Mouse (Mus musculus): Measurements from ENCODE around the gene Spire2.
"Not testable (repeated sequence)": the region's sequence is repeated elsewhere in the genome, so short reads cannot be mapped to it uniquely, and the experiment has no call there.

The Spire2 gene

DNA sequence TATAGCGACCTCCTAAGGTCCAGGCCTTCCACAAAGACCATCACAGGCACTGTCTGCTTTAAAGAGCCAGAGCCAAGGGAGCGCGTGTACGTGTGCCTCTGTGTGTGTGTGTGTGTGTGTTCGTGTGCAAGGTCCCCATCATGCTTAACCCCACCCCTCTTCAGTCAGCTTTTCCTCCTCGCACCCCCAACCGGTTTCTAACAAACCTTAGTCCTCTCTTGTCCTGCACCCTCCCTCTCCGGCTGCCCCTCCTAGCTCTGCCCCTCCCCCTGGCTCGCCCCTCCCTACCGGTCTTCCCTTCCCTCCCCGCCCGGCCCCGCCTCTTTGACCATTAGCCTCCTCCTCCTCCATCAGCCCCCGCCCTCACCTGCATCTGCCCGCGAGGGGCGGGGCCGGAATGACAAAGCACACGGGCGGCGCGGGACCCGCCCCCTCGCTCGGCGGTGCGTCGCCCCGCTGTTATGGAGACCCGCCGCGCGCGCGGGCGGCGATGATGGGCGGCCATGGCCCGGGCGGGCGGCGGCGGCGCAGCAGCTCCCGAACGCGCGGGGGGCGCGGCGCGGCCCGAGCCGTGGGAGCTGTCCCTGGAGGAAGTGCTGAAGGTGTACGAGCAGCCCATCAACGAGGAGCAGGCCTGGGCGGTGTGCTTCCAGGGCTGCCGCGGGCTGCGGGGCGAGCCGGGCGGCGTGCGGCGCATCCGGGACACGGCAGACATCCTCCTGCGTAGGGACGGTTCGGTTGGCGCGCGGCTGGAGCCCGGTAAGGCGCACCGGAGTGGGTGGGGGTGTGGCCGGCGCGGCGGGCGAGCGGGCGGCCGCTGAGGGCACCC, at the start of gene Spire2:
Gene Spire2 (plus strand): TSS at position 452 of the 829 bp plus-strand sequence.
- DNase-seq (ENCODE audit: extremely low spot score, low read depth, low spot score) = no peak

DNA sequence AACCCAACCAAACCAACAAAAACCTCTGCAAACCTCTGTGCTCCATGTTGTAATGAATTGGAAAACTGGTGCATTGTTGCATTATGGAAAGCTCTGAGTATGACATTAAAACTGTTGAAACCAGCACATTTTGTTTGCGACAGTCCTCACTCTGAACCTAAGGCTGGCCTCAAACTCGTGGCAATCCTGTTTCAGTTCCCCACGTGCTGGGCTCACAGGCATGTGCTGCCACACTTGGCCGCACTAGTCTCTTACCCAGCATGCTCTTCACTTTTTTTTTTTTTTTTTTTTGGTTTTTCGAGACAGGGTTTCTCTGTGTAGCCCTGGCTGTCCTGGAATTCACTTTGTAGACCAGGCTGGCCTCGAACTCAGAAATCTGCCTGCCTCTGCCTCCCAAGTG, 49.5 kb upstream of the Spire2 start:
- DNase-seq (ENCODE audit: extremely low spot score, low read depth, low spot score) = not testable (repeated sequence)

- DNase-seq (ENCODE audit: extremely low spot score, low read depth, low spot score) = no peak
These were observed 48.5 kb upstream of the Spire2 start for GRCm38 (mm10) chr8:123283991-123284390.

- DNase-seq (ENCODE audit: extremely low spot score, low read depth, low spot score) = no peak
These were observed 48.0 kb upstream of the Spire2 start for GRCm38 (mm10) chr8:123284493-123284892.

- DNase-seq (ENCODE audit: extremely low spot score, low read depth, low spot score) = no peak
These were observed 45.2 kb upstream of the Spire2 start for GRCm38 (mm10) chr8:123287362-123287761.

- no peak for DNase-seq (ENCODE audit: extremely low spot score, low read depth, low spot score)
These were observed 42.3 kb upstream of the Spire2 start for GRCm38 (mm10) chr8:123290166-123290565.

- no peak for DNase-seq (ENCODE audit: extremely low spot score, low read depth, low spot score)
These were observed 41.8 kb upstream of the Spire2 start for GRCm38 (mm10) chr8:123290679-123291078.

GRCm38 (mm10) chr8:123291716-123292115, 40.8 kb upstream of the Spire2 start:
- no peak for DNase-seq (ENCODE audit: extremely low spot score, low read depth, low spot score)

DNA sequence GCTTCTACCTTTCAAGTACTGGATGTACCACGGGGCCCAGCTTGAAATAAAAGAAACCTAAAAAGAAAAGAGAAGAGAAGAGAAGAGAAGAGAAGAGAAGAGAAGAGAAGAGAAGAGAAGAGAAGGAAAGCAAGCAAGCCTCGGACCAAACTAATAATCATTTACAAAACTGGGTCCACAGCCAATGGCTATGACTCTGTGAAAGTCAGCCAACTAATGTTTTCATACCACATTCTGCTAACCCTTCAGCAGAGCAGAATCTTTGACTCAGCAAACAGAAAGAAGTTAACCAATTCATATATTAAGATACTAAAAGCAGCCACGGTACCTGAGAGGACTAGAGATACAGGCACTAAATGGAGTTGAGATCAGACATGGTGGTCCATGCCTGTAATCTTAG, 40.2 kb upstream of the Spire2 start:
- DNase-seq (ENCODE audit: extremely low spot score, low read depth, low spot score) = no peak

DNA sequence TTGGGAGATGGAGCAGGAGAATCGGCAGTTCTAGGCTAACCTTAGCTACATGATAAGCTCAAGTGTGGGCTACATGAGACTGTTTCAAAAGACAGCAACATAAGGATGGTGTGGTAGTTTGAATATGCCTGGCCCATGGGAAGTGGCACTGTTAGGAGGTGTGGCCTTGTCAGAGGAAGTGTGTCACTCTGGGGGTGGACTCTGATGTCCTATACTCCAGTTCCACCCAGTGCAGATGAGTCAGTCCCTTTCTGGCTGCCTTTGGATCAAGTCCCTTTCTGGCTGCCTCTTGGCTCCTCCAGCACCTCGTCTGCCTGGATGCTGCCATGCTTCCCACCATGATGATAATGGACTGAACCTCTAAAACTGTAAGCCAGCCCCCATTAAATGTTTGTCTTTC, 39.7 kb upstream of the Spire2 start:
- no peak for DNase-seq (ENCODE audit: extremely low spot score, low read depth, low spot score)

GRCm38 (mm10) chr8:123298301-123298700, 34.2 kb upstream of the Spire2 start:
- no peak for DNase-seq (ENCODE audit: extremely low spot score, low read depth, low spot score)

DNA sequence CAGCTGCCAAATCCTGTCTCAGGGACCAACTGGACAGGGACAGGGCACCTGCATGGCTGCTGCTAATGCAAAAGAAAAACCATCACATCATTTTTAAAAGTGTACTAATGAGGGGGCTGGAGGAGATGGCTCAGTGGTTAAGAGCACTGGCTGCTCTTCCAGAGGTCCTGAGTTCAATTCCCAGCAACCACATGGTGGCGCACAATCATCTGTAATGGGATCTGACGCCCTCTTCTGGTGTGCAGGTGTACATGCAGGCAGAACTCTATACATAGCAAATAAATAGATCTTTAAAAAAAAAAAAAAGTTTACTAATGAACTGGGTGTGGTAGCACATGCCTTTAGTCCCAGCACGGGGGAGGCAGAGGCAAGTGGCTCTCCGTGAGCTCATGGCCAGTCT, 23.8 kb upstream of the Spire2 start:
- DNase-seq (ENCODE audit: extremely low spot score, low read depth, low spot score) = no peak

DNA sequence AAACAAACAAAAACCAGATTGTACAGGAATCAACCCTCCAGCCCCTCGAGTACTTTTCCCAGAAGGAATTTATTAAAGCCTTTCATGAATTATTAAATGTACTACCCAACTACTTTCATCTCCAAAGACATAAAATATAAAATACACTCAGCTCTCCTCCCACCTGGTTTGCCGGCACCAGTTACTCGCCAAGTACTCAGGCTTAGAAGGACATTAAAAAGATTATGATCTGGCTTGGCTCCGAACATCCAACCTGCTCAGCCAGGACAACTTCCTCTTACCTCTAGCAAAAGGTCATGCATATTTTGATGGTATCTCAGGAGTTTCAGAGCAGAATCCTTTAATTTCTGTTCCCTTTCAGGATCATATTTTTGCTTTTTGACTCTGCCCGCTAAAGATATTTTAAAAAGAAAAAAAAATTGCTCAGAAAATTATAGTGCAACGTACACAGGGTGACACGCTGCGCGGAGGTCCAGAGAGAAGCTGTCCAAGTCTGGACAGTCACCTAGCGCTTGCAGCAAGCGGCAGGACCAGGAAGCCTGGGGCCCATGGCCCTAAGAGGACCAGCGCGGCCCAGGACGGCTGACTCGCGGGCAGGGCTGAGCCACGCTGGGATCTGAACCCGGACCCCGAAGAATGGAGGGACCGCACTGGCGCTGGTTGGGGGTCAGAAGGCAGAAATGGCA, 14.6 kb upstream of the Spire2 start:
- DNase-seq (ENCODE audit: extremely low spot score, low read depth, low spot score) = no peak

DNA sequence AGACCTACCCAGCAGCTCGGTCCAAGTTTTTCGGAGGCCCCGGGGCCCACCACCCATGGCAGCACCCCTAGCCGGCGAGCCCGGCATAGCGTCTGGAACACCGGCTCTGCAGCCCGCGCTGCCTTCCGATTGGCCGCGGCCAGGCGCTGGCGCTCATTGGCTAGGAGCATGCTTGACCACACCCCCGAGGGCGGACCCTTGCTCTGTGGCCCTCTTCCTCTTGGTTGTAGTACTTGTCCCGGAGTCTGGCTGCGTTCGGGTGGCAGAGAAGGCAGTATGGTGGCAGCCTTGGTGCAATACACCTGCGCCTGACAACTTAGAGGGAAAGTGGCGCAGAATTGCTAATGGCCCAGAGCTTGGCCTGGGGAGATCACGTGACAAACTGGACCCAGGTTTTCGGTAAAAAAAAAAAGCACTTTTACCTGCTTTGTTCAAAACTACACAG, 14.0 kb upstream of the Spire2 start, which contains the start of gene Fanca:
Gene Fanca (minus strand): TSS at position 110 of the 445 bp plus-strand sequence.
- peak; percentile 63 for DNase-seq (ENCODE audit: extremely low spot score, low read depth, low spot score)

GRCm38 (mm10) chr8:123319522-123320164, 12.9 kb upstream of the Spire2 start:
- DNase-seq (ENCODE audit: extremely low spot score, low read depth, low spot score) = peak; percentile 50

- no peak for DNase-seq (ENCODE audit: extremely low spot score, low read depth, low spot score)
These were observed 4.0 kb upstream of the Spire2 start for GRCm38 (mm10) chr8:123328552-123328951.

GRCm38 (mm10) chr8:123329350-123329749, 3.2 kb upstream of the Spire2 start:
- DNase-seq (ENCODE audit: extremely low spot score, low read depth, low spot score) = no peak

- no peak for DNase-seq (ENCODE audit: extremely low spot score, low read depth, low spot score)
These were observed 2.6 kb upstream of the Spire2 start for GRCm38 (mm10) chr8:123329961-123330360.

DNA sequence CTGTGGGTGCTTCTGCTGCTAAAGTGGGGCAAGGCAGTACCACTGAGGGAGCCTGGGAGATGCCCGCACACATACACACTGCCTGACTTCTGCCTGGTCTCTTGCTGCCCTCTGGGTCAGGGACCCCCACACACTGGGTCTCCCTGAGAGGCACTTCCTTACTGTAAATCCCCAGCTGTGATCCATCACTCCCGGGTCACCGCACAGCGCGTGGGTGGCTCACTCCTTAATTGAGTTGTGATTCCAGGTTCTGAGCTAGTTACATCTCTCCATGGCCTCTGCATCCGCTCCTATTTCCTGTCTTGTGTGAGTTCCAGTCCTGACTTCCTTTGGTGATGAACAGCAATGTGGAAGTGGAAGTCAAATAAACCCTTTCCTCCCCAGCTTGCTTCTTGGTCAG, 1.8 kb upstream of the Spire2 start:
- no peak for DNase-seq (ENCODE audit: extremely low spot score, low read depth, low spot score)

DNA sequence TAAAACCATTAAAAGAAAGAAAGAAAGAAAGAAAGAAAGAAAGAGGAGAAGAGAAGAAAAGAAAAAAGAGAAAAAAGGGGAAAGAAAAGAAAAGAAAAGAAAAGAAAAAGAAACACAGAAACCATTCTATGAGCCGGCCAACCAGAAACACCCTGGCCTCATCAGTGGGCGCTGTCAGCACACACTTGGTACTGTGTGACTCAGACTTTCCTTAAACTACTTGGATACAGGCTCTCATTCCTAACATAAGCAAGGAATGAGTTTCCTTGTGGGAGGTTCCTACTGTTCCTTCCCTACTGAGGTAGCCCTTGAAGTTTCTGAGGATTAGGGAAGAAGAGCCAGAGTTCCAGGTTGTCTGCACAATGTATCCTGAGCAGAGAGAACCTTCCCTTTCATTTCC, 1.2 kb upstream of the Spire2 start:
- no peak for DNase-seq (ENCODE audit: extremely low spot score, low read depth, low spot score)

- no peak for DNase-seq (ENCODE audit: extremely low spot score, low read depth, low spot score)
These were observed 703 bp upstream of the Spire2 start for GRCm38 (mm10) chr8:123331810-123332209.

Data from hindlimb bud, embryonic 11.5 days (tissue).